In the genomic region with DNA sequence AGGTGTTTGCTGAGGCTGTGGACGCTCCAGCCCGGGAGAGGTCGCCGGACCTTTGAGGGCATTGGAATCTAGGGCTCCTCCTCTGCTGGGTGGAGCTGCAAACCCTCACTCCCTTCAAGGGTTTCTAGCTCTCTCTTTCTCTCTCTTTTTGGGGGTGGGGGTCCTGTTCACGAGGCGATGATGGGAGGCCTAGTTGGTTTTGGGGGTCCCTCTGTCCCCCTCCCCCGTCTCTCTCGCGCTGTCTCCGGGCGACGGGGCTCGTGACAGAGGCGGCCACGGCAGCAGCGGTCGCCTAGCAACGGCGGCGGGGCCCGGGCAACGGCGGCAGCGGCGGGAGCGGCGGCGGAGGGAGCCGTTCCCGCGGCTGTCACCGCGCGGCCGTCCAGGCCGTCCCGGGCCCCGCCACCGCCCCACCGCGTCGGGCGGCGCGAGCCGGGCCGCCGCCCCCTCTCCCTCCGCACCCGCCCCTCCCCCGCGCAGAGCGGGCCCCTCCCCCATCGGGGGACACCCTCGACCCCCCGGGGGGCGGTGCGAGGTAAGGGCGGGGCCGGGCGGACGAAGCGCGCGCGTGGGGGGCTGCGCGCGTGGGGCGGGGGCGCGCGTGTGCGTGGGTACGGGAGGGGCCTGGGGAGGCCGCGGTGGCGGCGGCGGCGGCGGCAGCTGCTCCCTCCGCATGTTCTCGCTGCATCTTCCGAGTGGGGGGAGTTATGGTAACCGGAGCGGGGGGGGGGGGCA, we compare ENCODE assay signal across 7 mouse cellular contexts. TPM values are rescaled to one million over a fixed set of nuclear protein-coding genes. Genes with fewer than 3 reads are reported as not detected.
DNase-seq lines count a peak whose midpoint lies in the region; ATAC-seq lines count a peak whose summit lies in the region.

No protein-coding gene starts in this region.

- peak overlapping the region; percentile 62 for H3K27ac ChIP-seq in heart, embryonic 11.5 days (ENCODE audit: low read depth, low read length)
- H3K27ac ChIP-seq in kidney, embryonic 15.5 days: peak overlapping the region; percentile 82
- H3K27ac ChIP-seq in lung, embryonic 15.5 days: peak overlapping the region; percentile 75

- under 1% methylated on average over 36 of the region's 87 CpGs for WGBS in heart, embryonic 11.5 days (ENCODE audit: insufficient replicate concordance)
- 1% methylated on average over 39 of the region's 87 CpGs for WGBS in kidney, embryonic 15.5 days
- under 1% methylated on average over 51 of the region's 87 CpGs for WGBS in lung, embryonic 15.5 days

- peak overlapping the region; percentile 83 for H3K9ac ChIP-seq in heart, embryonic 11.5 days (ENCODE audit: low read depth, low read length)
- peak overlapping the region; percentile 72 for H3K9ac ChIP-seq in kidney, embryonic 15.5 days
- peak overlapping the region; percentile 64 for H3K9ac ChIP-seq in lung, embryonic 15.5 days

- peak overlapping the region; percentile 100 for H3K4me2 ChIP-seq in heart, embryonic 11.5 days
- H3K4me2 ChIP-seq in kidney, embryonic 15.5 days: peak overlapping the region; percentile 99
- H3K4me2 ChIP-seq in lung, embryonic 15.5 days: peak overlapping the region; percentile 98

- no peaks in the 10 kb centered on the region for H3K9me3 ChIP-seq in heart, embryonic 11.5 days (replicated peaks; ENCODE audit: control insufficient read depth, low read length)
- no peaks in the 10 kb centered on the region for H3K9me3 ChIP-seq in kidney, embryonic 15.5 days (replicated peaks)
- H3K9me3 ChIP-seq in lung, embryonic 15.5 days: no peaks in the 10 kb centered on the region

- H3K36me3 ChIP-seq in heart, embryonic 11.5 days (ENCODE audit: control insufficient read depth, insufficient read depth, low read length): no peaks in the 10 kb centered on the region
- H3K36me3 ChIP-seq in kidney, embryonic 15.5 days: peaks cover 4% of the 10 kb centered on the region; the same call in 1 of the 2 replicates
- H3K36me3 ChIP-seq in lung, embryonic 15.5 days: no peaks in the 10 kb centered on the region

- peak; percentile 45 for DNase-seq in A20 (ENCODE audit: low read depth, low spot score)
- DNase-seq in cerebellum, postnatal 14 days: peak; percentile 63 to 65
- DNase-seq in right cerebral cortex, postnatal 10 days (ENCODE audit: low spot score in 2 of 2): peak; percentile 81 to 85

- ATAC-seq in CD4-positive, CD25-positive, alpha-beta regulatory T cell, adult 4 months: peak; percentile 37
- peak; percentile 13; the same call in 1 of the 2 replicates for ATAC-seq in heart, embryonic 11.5 days (replicated peaks; ENCODE audit: insufficient number of reproducible peaks, low FRiP score, low TSS enrichment)
- ATAC-seq in kidney, embryonic 15.5 days (replicated peaks; ENCODE audit: low FRiP score): no peak
- no peak for ATAC-seq in lung, embryonic 15.5 days (ENCODE audit: borderline replicate concordance, extremely low read depth, low FRiP score, low TSS enrichment)

- H3K27me3 ChIP-seq in heart, embryonic 11.5 days (ENCODE audit: control insufficient read depth, insufficient read depth, low read length): peaks cover 9% of the 10 kb centered on the region; the same call in 1 of the 2 replicates
- no peaks in the 10 kb centered on the region for H3K27me3 ChIP-seq in kidney, embryonic 15.5 days
- 0 out of 2 replicates have a peak, but pooled peaks cover 4% of the 10 kb centered on the region for H3K27me3 ChIP-seq in lung, embryonic 15.5 days

- peak overlapping the region; percentile 84 for H3K4me3 ChIP-seq in heart, embryonic 11.5 days (ENCODE audit: low read depth, low read length)
- peak overlapping the region; percentile 77 for H3K4me3 ChIP-seq in kidney, embryonic 15.5 days (replicated peaks)
- H3K4me3 ChIP-seq in lung, embryonic 15.5 days: peak overlapping the region; percentile 79

- peaks cover 57% of the 10 kb centered on the region for H3K4me1 ChIP-seq in heart, embryonic 11.5 days (ENCODE audit: control insufficient read depth, insufficient read depth, low read length)
- peaks cover 79% of the 10 kb centered on the region for H3K4me1 ChIP-seq in kidney, embryonic 15.5 days
- peaks cover 70% of the 10 kb centered on the region for H3K4me1 ChIP-seq in lung, embryonic 15.5 days

RNA-seq across cellular contexts. Expression of a gene that starts 7.4 kb away (rescaled TPM):
- not detected for polyA plus RNA-seq in CD4-positive, CD25-positive, alpha-beta regulatory T cell, adult 4 months (2017; shearing (Covaris generic))
- polyA plus RNA-seq in heart, embryonic 11.5 days (2014; fragmentation: Nextera tagmentation; extraction: Ambion mirVana): 2.9 and 3.7 TPM in 2 replicates
- polyA plus RNA-seq in kidney, embryonic 15.5 days (2015; fragmentation: Nextera tagmentation; extraction: Ambion mirVana): 1.9 and 2.0 TPM in 2 replicates
- 1.5 and 2.1 TPM in 2 replicates for polyA plus RNA-seq in lung, embryonic 15.5 days (2015; fragmentation: Nextera tagmentation; extraction: Ambion mirVana)

RNA-seq across cellular contexts. Expression of a gene that starts 9.1 kb away (rescaled TPM):
- 100 to 1,000 TPM; 153 to 166 TPM for polyA plus RNA-seq in CD4-positive, CD25-positive, alpha-beta regulatory T cell, adult 4 months (2017; shearing (Covaris generic))
- 134 and 145 TPM in 2 replicates for polyA plus RNA-seq in heart, embryonic 11.5 days (2014; fragmentation: Nextera tagmentation; extraction: Ambion mirVana)
- 192 and 203 TPM in 2 replicates for polyA plus RNA-seq in kidney, embryonic 15.5 days (2015; fragmentation: Nextera tagmentation; extraction: Ambion mirVana)
- 182 and 184 TPM in 2 replicates for polyA plus RNA-seq in lung, embryonic 15.5 days (2015; fragmentation: Nextera tagmentation; extraction: Ambion mirVana)

RNA-seq across cellular contexts. Expression of a gene that starts 15.6 kb away (rescaled TPM):
- polyA plus RNA-seq in CD4-positive, CD25-positive, alpha-beta regulatory T cell, adult 4 months (2017; shearing (Covaris generic)): 10 to 100 TPM; 11.1 to 12.1 TPM
- polyA plus RNA-seq in heart, embryonic 11.5 days (2014; fragmentation: Nextera tagmentation; extraction: Ambion mirVana): 5.7 and 5.9 TPM in 2 replicates
- 7.0 and 8.7 TPM in 2 replicates for polyA plus RNA-seq in kidney, embryonic 15.5 days (2015; fragmentation: Nextera tagmentation; extraction: Ambion mirVana)
- 7.6 and 8.7 TPM in 2 replicates for polyA plus RNA-seq in lung, embryonic 15.5 days (2015; fragmentation: Nextera tagmentation; extraction: Ambion mirVana)

RNA-seq across cellular contexts. Expression of a gene that starts 24.5 kb away (rescaled TPM):
- polyA plus RNA-seq in CD4-positive, CD25-positive, alpha-beta regulatory T cell, adult 4 months (2017; shearing (Covaris generic)): 10 to 100 TPM; 11.5 to 15.6 TPM
- polyA plus RNA-seq in heart, embryonic 11.5 days (2014; fragmentation: Nextera tagmentation; extraction: Ambion mirVana): 6.8 and 7.9 TPM in 2 replicates
- 18.4 and 20.0 TPM in 2 replicates for polyA plus RNA-seq in kidney, embryonic 15.5 days (2015; fragmentation: Nextera tagmentation; extraction: Ambion mirVana)
- polyA plus RNA-seq in lung, embryonic 15.5 days (2015; fragmentation: Nextera tagmentation; extraction: Ambion mirVana): 16.3 and 16.9 TPM in 2 replicates

RNA-seq across cellular contexts. Expression of a gene that starts 31.6 kb away (rescaled TPM):
- 1 to 10 TPM; 1.4 to 3.3 TPM for polyA plus RNA-seq in CD4-positive, CD25-positive, alpha-beta regulatory T cell, adult 4 months (2017; shearing (Covaris generic))
- 6.3 and 6.9 TPM in 2 replicates for polyA plus RNA-seq in heart, embryonic 11.5 days (2014; fragmentation: Nextera tagmentation; extraction: Ambion mirVana)
- polyA plus RNA-seq in kidney, embryonic 15.5 days (2015; fragmentation: Nextera tagmentation; extraction: Ambion mirVana): 9.0 and 9.3 TPM in 2 replicates
- 8.0 and 9.8 TPM in 2 replicates for polyA plus RNA-seq in lung, embryonic 15.5 days (2015; fragmentation: Nextera tagmentation; extraction: Ambion mirVana)

Comparison
In these comparisons a context has a peak if more than half of its experiments do, and no peak if none do; other contexts are left out.
1. ATAC-seq: peak in CD4-positive, CD25-positive, alpha-beta regulatory T cell, adult 4 months (single experiment) and heart, embryonic 11.5 days (single experiment); none in kidney, embryonic 15.5 days (single experiment) and lung, embryonic 15.5 days (single experiment).
2. Peak in every context shown above with its lines, with median percentiles within 50 percentile points of each other: DNase-seq, H3K27ac ChIP-seq, H3K4me2 ChIP-seq, H3K4me3 ChIP-seq and H3K9ac ChIP-seq.